Mouse (Mus musculus): ENCODE data around the gene Itga7.

Itga7 gene

DNA sequence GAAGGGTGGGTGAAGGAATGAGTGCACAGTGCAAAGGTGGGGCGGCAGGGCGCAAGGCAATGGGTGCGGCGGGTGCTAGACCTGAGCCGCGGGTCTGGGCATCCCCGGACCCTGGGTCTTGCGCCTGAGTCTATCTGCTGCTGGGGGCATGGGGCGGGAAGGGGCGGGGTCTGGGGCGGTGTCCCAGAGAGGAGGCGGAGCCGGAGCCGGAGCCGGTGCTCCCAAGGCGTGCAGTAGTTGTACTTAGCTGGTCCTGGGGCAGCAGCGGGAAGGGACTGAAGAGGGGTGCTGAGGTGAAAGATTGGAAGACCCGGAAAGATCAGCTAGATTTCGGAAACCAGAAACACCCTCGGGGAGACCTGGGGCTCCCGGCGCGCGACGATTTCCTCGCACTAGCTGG lies at the start of gene Itga7:
Gene Itga7, plus strand, starts transcription at position 245 of the 400 bp plus-strand sequence.
- in situ Hi-C loops (cut with MboI, MseI) = no loop called here

DNA sequence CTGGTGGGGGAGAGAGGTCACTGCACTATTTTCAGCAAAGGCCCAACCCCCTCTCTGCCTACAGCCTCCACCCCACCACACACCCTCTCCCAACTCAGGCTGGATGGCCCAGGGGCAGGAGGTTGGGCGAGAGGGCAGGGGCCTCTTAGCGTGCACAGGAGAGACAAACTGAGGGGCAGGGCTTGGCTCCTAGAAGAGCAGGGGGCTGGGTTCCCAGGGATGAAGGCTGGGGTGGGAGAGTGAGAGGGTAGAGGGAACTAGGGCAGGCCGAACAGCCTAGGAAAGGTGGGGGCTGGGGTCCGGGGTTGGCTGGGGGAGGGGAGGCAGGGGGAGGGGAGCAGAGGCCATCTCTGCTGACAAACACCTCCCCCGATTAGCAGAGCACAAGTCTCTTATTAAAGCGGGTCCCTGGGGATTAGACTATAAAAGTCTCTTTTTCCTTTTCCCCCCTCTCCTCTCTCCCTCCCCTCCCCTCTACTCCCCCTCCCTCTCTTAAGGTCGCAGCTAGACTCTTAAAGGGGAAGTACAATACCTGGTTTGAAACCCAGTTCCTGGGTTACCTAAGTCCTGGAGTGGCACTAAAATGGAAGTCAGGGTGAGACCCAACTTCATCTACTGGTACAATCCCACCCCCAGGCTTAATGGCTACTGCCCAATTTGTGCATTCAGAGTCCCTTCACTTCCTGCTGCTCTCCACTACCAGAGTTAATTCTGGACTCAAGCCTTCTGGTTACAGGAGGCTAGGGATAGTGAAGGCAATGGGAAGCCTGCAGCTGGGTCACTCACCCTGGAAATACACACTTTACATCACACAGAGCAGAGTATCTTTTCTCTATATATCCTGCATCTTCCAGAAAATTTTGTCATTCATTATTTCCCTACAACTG lies 44.4 kb upstream of the Itga7 start:
- in situ Hi-C loops (cut with MboI, MseI) = loop anchor here (5.0 kb wide), 1 partner anchor 62 kb away; no protein-coding TSS in a partner anchor

DNA sequence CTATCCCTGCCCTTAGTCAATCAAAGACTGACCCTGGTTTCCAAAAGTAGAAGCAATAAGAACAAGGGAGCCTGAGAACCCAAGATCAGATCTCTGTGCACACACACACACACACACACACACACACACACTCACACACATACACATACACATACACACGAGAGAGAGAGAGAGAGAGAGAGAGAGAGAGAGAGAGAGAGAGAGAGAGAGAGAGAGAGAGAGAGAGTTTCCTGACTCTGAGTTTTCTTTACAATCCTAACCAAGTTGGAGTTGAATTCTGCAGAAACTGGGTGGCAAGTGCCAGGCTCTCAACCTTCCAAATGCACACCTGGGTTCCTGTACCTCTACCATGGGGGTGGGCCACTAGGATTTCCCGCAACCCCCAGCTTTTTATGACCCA lies 43.8 kb upstream of the Itga7 start:
- in situ Hi-C loops (cut with MboI, MseI) = loop anchor here (5.0 kb wide), 1 partner anchor 63 kb away; no protein-coding TSS in a partner anchor

DNA sequence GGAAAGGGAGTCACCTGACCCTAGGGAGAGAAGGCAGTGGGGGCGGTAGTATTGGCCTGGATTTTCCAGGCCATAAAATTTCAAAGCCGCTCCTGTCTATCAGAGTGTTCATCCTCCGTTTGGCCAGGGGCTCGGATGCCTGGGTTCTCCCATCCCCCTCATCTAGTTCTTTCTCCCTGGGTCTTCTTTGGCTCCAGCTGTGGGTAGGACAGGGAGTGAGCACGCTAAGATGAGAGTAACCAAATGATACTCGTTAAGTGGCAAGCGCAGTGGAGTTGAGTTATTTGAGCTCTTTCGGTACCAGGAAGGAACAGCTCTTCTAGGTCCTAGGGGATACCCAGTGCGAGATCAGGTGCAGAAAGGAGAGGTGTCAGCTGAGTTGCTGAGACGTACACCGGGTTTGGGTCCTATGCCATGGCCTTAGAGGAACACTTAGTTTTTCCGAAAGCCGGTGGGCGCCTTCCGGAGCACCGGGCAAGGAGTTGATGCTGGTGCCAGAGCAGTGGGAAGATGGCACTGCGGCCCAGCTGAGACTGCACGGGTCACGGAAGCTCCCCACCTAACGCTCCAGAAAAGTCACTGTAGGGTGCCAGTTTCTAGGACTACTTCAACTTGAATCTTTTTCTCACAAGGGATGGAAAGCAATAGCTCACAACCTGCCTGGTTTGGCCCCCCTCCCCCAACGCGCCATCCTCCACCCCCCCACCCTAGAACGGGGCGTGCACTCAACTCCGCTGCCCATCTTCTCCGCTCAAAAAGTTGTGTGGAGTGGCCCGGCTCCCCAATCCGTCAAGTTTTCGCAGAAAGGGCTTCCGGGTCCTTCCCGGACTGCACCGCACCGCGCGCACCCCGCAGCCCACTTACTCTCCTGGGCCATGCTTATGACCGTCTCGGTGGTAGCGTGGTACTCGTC lies 43.0 kb upstream of the Itga7 start:
- in situ Hi-C loops (cut with MboI, MseI) = no loop called here

DNA sequence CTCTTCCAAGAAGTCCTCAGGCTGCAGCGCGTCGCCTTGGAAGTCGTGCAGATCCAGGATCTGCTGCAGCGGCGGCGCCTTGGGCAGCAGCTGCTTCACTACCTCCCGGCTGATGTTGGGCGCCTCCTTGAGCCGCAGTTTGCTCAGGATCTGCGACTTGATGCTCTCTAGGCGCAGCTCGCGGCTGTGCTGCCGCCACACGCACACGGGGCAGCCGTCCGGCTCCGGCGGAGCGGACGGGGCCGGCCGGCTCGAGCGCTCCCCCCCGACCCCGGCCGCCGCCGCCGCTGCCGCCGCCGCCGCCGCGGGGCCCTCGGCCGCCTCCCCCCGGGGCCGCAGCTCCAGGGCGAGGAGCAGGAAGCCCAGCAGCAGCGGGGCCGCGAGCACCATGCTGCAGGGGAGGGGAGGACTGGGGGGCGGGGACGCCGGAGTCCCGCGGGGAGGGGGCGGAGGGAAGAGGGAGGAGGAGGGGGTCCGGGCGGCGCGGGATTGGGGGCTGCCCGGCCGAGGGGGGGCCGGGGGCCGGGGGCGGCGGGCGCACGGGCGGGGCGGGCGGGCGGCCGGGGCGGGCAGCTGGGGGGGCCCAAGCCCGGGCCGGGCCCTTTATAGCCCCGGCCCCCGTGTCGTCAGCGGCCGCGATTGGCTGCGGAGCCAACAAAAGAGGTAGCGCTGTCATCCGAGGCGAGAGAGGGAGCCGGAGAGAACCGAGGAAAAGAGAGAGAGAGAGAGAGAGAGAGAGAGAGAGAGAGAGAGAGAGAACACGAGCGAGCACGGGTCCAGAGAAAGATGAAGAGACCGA lies 42.1 kb upstream of the Itga7 start, which contains the start of gene Gdf11:
Gene Gdf11, minus strand, starts transcription at position 423 of the 799 bp plus-strand sequence.
- in situ Hi-C loops (cut with MboI, MseI) = no loop called here

DNA sequence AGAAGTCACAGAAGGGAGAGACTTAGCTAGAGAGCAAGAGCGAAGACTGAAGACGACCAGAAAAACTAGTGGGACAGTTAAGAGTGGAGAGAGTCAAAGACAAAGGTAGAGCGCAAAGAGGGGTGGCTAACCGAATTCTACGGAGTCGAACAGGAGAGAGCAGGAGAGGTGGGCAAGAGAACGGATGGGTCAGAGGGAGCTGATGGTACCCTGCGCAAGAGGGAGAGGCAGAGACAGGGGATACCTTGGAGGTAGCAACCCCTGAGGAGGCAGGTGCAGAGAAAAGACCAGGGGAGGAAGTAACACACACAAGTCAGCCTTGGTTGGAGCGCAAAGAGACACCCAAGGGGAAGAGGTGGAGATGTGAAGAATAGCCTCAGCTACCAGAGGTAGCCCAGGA lies 41.4 kb upstream of the Itga7 start:
- in situ Hi-C loops (cut with MboI, MseI) = no loop called here

DNA sequence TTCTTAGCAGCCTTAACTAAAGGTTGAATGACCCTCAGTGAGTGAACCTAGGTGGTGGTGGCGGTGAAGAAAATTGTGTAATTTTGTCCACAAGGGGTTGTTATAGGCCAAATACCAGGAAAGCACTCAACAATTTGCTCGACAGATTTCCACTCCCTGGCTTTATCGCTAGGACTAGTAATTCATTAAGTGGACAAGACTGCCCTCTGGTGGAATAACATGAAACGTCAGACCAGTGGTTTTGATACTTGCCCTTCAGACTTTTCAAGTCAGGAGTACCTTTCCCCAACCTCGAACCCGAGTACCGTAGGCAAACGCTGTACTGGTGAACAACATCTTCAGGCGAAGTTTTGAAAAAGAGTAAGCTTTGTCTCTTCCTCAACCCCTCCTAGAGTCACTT lies 38.2 kb upstream of the Itga7 start:
- in situ Hi-C loops (cut with MboI, MseI) = loop anchor here (5.0 kb wide), 1 partner anchor 128 kb away; no protein-coding TSS in a partner anchor

DNA sequence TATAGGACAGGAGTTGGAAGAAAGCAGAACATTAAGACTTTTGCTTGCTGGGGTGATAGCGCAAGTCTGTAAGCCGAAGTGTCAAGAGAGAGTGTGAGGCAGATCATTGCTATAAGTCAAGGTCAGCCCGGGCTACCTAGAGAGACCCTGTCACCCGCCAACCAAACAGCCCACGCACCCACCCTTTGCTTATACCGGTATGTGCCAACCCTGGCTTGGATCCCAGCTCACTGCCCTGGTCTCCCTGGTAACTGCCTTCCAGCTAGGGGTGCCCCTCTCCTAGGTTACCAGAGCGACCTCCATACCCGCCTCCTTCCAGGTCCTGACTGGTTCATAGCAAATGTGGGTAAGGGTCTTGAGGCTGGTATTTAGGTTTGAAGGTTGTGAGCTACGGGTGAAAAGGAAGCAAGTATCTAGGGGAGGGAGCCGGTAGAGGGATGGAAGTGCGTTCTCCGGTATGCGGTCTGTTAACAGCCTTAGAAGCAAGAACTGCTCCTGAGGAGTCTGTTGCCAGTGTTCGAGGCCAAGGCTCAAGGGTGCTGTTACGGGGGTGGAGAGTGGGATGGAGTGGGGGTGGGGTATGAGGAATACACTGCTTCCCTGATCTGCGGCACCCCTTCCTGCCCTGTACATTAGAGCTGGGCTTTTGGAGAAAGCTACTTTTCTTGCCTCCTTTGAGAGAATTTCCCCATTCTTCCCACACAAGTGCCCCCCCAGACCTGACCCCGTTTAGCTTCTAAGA lies 37.5 kb upstream of the Itga7 start:
- in situ Hi-C loops (cut with MboI, MseI) = loop anchor here (5.0 kb wide), 1 partner anchor 129 kb away; no protein-coding TSS in a partner anchor

DNA sequence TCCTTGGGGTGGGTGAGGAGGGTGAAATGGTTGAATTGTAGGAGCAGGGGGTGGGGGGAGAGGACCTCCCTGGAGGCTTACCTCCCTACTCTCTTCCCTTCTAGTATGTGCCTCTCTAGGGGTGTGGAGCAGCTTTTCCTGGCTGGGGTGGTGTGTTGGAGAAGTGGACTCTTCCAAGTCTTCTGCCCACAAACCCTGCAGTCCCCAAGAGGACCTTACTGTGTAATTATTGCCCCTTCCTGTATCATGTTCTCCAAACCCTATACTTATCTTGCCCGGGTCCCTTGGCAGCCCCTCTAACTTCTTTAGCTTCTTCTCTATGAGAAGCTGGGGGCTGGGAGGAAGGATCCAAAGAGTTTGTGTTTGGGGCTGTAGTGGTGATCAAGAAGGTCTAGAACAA lies 36.8 kb upstream of the Itga7 start:
- in situ Hi-C loops (cut with MboI, MseI) = loop anchor here (5.0 kb wide), 1 partner anchor 130 kb away; no protein-coding TSS in a partner anchor

DNA sequence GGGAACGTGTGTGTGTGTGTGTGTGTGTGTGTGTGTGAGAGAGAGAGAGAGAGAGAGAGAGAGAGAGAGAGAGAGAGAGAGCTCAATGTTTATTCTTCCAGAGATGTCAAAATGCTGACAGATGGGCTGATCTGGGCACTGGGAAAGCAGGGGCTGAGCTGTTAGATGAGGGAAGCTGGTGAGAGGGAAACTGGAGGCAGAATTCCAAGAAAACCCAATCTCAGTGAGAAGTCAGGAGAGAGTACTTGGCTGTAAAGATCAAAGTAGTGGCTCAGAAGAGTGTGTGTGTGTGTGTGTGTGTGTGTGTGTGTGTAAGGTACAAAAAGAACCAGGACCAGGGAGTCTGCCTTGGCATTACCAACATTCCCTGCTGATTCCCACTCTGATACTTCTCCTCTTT lies 36.1 kb upstream of the Itga7 start:
- in situ Hi-C loops (cut with MboI, MseI) = loop anchor here (5.0 kb wide), 1 partner anchor 130 kb away; no protein-coding TSS in a partner anchor

DNA sequence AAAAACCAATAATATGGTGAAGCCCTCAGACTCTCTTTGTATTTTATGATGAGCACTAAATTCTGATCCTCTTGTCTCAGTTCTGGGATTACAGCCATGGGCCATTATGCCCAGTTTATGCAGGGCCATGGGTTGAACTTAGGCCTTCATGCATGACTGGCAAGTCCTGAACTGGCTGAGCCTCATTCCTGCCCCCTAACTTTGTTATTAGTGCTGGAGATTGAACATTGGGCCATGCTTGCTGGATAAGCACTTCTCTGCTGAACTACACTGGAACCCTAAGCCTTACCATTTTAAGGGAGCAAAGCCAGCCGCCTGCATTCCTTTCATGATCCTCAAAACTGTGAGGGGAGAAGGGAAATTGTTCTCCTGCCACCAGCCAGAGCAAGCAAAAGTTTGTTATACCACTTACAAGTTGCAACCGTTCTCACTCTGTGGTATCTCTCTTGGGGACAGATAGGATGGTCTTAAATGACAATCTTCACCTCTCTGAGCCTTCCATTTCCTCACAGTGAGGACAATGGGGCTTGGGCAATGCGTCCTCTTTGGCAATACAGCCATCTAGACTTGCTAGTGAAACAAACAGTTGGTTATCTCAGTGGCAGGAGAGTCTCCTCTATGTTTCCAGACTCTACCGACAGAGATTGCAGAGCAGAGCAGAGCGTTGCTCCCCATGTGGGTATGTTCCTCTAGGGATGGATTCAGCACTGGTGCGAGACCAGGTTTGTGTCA lies 33.7 kb upstream of the Itga7 start:
- in situ Hi-C loops (cut with MboI, MseI) = loop anchor here (5.0 kb wide), 1 partner anchor 133 kb away; no protein-coding TSS in a partner anchor

DNA sequence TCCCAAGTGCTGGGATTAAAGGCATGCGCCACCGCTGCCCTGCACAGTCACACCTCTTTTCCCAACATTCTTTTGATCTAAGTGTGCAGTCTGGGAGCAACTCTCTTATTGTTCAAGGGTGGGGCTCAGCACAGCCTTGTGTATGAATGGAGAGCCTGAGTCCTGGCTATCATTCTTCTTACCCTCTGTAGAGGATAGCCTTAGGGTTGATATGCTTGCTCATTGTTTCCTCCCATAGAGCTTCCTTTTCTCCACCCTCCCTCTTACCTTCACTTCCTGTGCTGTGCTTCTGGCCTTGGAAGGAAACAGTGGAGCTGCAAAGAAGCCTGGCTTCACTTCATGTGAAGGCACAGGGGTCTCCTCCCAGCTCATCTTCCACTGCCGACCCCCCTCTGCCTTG lies 32.9 kb upstream of the Itga7 start, which contains the start of gene Cd63:
Gene Cd63, plus strand, starts transcription at position 292 of the 400 bp plus-strand sequence.
- in situ Hi-C loops (cut with MboI, MseI) = no loop called here

DNA sequence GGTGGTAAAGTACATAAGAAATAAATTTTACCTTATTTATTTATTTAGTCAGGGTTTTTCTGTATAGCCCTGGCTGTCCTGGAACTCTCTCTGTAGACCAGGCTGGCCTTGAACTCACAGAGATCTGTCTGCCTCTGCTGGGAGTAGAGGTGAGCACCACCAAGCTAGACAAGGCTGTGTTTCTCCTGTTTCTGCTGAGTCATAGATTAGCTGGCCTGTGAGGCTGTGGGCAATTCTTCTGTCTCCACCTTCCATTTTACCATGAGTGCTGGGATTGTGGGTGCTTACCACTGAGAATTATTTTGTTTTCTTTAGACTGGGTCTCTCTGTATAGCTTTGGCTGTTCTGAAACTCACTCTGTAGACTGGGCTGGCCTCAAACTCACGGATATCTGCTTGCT lies 32.2 kb upstream of the Itga7 start:
- in situ Hi-C loops (cut with MboI, MseI) = no loop called here

DNA sequence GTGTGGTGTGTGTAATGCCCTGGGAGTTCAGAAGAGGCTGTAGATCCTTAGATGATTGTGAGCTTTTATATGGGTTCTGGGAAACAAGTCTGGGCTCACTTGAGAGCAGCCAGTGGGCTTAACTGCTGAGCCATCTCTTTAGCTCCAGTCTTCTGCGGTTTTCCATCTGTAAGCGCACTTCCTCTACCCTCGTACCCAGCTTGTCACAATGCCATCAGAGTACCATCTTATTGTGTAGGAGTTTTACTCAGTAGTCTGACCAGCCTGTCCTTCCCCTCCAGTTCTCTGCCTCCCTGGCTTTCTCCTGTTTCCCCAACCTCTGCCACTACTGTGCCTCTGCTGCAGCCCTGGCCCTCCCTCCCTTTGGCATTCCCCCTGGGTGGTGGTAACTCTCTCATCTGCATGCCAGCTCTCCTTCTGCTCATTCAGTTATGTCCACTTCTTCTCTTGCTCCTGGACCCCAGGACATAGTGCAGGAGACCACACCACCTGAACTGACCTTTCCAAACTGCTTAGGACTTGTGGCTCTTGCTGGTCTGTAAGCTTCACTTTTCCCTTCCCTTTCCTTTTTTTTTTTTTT lies 31.1 kb upstream of the Itga7 start:
- in situ Hi-C loops (cut with MboI, MseI) = no loop called here

DNA sequence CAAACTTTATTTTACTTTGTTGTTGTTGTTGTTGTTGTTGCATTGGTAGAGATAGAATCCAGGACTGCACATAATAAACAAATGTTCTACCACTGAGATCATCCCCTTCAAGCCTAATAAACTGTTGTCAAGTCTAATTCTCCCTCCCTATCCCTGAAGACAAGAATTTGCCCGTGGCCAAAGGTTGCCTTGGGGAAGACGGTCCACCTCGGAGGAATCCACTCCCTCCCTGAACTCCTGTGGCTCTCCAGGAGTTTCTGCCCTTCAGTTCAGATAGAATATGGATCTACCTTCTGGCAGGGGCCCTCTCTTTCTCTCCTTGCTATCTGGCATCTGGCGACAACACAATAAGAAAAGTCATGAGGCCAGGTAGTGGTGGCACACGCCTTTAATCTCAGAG lies 28.8 kb upstream of the Itga7 start:
- in situ Hi-C loops (cut with MboI, MseI) = loop anchor here (5.0 kb wide), 1 partner anchor 72 kb away; no protein-coding TSS in a partner anchor

DNA sequence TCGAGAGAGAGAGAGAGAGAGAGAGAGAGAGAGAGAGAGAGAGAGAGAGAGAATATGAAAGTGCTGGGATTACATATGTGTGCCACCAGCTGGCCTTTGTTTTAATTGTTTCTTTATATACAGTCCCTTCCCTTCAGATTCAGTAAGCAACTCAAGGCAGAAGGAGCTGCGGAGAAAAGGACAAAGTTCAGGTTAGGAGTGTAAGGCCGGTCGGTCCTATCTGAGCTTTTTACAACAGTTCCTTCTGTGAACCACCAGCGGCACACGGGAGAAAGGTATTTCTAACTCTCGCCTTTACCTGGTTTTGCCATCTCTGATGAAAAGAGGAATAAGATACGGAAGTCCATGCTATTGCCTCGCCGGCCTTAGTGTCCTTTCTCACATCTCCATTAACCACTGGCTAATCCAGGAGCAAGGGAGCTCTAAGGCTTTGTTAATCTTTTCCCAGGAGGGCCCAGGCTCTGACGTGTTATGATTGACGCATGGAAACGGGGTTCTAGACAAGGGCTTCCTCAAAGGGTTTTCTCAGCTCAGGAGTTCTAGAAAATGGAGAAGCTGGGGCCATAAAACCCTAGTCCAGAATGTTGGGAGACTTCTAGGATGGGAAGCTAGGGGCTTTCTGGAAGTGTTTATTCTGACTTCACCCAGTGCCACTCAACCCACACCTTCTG lies 24.7 kb upstream of the Itga7 start:
- in situ Hi-C loops (cut with MboI, MseI) = loop anchor here (5.0 kb wide), 1 partner anchor 68 kb away; no protein-coding TSS in a partner anchor

DNA sequence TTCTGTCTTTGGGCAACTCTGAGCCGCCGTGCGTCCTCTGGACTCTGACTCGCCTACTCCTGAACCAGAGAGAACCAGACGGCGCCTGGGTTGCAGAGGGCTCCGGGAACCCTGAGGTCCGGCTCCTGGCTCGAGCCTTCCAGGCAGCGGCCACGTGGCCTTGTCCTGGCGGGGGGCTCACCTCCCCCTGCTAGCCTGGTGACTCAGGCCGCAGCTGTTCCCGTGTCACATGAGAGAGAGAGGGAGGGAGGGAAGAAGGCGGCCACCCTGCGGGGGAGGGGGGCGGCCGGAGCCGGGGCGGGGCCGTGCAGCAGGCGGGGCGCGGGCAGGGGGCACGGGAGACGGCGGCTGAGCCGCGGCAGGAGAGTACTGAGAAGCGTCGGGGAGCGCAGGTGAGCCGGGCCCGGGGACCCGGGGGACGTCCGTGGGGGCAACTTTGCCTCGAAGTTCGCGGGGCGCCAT lies 24.0 kb upstream of the Itga7 start:
- in situ Hi-C loops (cut with MboI, MseI) = loop anchor here (5.0 kb wide), 1 partner anchor 68 kb away; no protein-coding TSS in a partner anchor
